Mouse (Mus musculus) hindbrain, postnatal 0 days (tissue): ENCODE results near the gene Fam174b. TPM values are rescaled to one million over a fixed set of nuclear protein-coding genes. Genes with fewer than 3 reads are reported as not detected.

Experiments
- ATAC-seq: fragments of 200-750 bp; cut with Nextera tagmentation; 2 replicates; pipeline ENCODE4 v1.8.0; 2017; ENCODE audit warnings: mild to moderate bottlenecking, moderate TSS enrichment, moderate library complexity
- DNase-seq: peaks from one replicate; pipeline ENCODE4 v3.0.0-alpha.2; 2015; ENCODE audit warnings: low spot score
- H3K27ac ChIP-seq: fragments of 300-500 bp; sonication (generic); 2 replicates; pipeline ENCODE4 v1.5.1; 2014; ENCODE audit warnings: mild to moderate bottlenecking
- H3K27me3 ChIP-seq: fragments of 300-500 bp; sonication (generic); 2 replicates; pipeline ENCODE4 v1.6.1; 2014; ENCODE audit warnings: low read length, mixed read lengths; ENCODE audit not compliant: insufficient read depth
- H3K36me3 ChIP-seq: fragments of 300-500 bp; sonication (generic); 2 replicates; pipeline ENCODE4 v1.6.1; 2014; ENCODE audit warnings: low read length, mixed read lengths; ENCODE audit not compliant: insufficient read depth
- H3K4me1 ChIP-seq: fragments of 300-500 bp; sonication (generic); 2 replicates; pipeline ENCODE4 v1.6.1; 2014; ENCODE audit warnings: antibody characterized with exemption, low read length, mixed read lengths; ENCODE audit not compliant: insufficient read depth
- H3K4me2 ChIP-seq: fragments of 300-500 bp; sonication (generic); 2 replicates; pipeline ENCODE4 v1.6.1; 2014; ENCODE audit warnings: low read depth, mild to moderate bottlenecking, low read length, moderate library complexity, mixed read lengths
- H3K4me3 ChIP-seq: fragments of 300-500 bp; sonication (generic); 2 replicates; pipeline ENCODE4 v1.5.1; 2014; ENCODE audit warnings: low read length
- H3K9ac ChIP-seq: fragments of 300-500 bp; sonication (generic); replicated peaks from 2 replicates; pipeline ENCODE4 v1.6.1; 2014; ENCODE audit warnings: mild to moderate bottlenecking, low read length, moderate library complexity, mixed read lengths
- H3K9me3 ChIP-seq: fragments of 300-500 bp; sonication (generic); 2 replicates; pipeline ENCODE4 v1.6.1; 2016; ENCODE audit warnings: low read length, mixed read lengths
- CTCF ChIP-seq: IDR thresholded peaks from 2 replicates; pipeline ENCODE4 v1.5.1; 2016; ENCODE audit warnings: antibody characterized with exemption, control low read depth, low read depth
- WGBS: fragments of 180-500 bp; shearing (Covaris S2); extraction: QIAGEN DNeasy Blood & Tissue Kit; methylation state at CpG from one replicate; pipeline ENCODE4 v1.1.7; 2014; 5-methylcytosine and 5-hydroxymethylcytosine counted together
- microRNA-seq, 2 experiments: library from miRNA; unstranded; fragments of <30 nt; microRNA quantifications; one replicate each; pipeline ENCODE4; 2016
- polyA plus RNA-seq: library from polyadenylated mRNA; unstranded; fragments of >200 nt; fragmentation: Nextera tagmentation; extraction: Ambion mirVana; gene quantifications from 2 replicates; pipeline ENCODE4 v1.2.1, GENCODE M21; 2015
- total RNA-seq: library from RNA; depleted of rRNA; stranded (reverse); fragments of >200 nt; gene quantifications from 2 replicates; pipeline ENCODE4 v1.2.3, GENCODE M21; 2014; rRNA removed

Fam174b gene
- total and polyA plus RNA-seq, 2 experiments from 2014 or later = 26.1 to 29.3 TPM

DNA sequence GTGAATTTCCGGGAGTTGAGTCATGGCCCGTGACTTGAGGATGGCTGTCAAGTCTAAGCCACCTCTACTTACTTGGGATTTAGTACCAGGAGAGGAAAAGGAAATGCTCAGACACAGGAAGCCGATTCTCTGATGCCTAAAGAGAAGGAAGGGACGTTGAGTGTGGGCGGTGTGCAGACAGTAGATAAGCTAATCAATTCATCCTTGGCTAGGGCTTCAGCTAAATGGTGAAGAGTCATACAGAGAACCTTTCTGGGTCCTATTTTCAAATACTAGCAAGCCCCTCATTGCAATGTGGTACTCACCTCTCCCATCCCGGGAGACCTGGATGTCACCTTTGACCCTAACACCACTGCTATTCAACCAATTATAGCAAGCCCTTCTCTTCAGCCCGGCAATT, 71.3 kb downstream of the Fam174b start:
- ATAC-seq (no peak), DNase-seq (no peak)
- Histone ChIP-seq H3K36me3 (no peaks in the 10 kb centered on the region), H3K27ac (no peak overlapping the region), H3K4me1 (no peaks in the 10 kb centered on the region), H3K9me3 (no peaks in the 10 kb centered on the region), H3K27me3 (no peaks in the 10 kb centered on the region), H3K4me2 (no peak overlapping the region), H3K9ac (no peak overlapping the region), H3K4me3 (no peak overlapping the region)
- no peak for TF ChIP-seq CTCF
- WGBS = 90% methylated on average over 7 of the region's 7 CpGs

DNA sequence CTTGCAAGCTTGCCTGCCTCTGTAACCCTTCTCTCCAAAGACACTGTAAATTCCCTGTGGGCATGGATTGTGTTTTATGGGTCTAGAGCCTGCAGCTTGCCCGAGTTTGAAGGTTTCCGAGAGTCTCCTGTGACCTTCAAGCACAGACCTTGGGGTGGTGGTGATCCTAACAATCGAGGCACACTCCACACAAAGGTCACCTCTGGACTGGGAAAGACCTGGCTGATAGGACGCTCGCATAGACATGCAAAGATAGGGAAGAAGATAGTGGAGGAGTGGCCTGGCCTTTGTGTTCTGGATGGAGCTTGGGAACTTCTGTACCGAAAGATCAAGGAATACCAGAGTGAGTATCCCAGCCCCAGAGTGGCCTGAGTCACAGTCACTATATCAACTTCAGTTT, 72.1 kb downstream of the Fam174b start:
- no peak overlapping the region for H3K4me2 ChIP-seq
- H3K4me1 ChIP-seq = no peaks in the 10 kb centered on the region
- H3K9me3 ChIP-seq = no peaks in the 10 kb centered on the region
- H3K36me3 ChIP-seq = no peaks in the 10 kb centered on the region
- TF ChIP-seq CTCF = no peak
- no peak for DNase-seq
- H3K27me3 ChIP-seq = no peaks in the 10 kb centered on the region
- H3K27ac ChIP-seq = no peak overlapping the region
- WGBS = 85% methylated on average over 6 of the region's 6 CpGs
- H3K9ac ChIP-seq = no peak overlapping the region
- no peak for ATAC-seq
- H3K4me3 ChIP-seq = no peak overlapping the region

DNA sequence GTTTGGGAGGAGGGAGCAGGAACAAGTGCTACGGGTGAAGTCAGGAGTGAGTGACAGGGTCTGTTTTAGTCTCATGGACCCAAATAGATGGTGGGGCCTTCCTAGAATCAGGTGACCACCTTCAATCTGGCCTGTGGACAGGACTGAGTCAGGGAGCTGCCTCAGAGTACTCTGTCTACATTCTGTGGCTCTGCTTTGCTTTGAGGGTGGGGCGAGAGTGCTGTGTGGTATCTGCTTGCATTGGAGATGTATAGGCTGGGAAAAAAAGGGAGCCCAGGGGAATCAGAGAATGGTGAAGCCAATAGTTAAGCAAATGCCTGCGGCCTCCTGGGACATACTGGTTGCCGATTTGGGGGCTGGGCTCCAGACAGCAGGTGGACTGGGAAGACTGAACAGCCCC, 73.8 kb downstream of the Fam174b start:
- TF ChIP-seq CTCF = no peak
- Histone ChIP-seq H3K4me2 (no peak overlapping the region), H3K27ac (no peak overlapping the region), H3K9ac (no peak overlapping the region), H3K9me3 (no peaks in the 10 kb centered on the region), H3K27me3 (no peaks in the 10 kb centered on the region), H3K4me1 (no peaks in the 10 kb centered on the region), H3K36me3 (no peaks in the 10 kb centered on the region), H3K4me3 (no peak overlapping the region)
- no peak for DNase-seq
- 78% methylated on average over 4 of the region's 4 CpGs for WGBS
- no peak for ATAC-seq

DNA sequence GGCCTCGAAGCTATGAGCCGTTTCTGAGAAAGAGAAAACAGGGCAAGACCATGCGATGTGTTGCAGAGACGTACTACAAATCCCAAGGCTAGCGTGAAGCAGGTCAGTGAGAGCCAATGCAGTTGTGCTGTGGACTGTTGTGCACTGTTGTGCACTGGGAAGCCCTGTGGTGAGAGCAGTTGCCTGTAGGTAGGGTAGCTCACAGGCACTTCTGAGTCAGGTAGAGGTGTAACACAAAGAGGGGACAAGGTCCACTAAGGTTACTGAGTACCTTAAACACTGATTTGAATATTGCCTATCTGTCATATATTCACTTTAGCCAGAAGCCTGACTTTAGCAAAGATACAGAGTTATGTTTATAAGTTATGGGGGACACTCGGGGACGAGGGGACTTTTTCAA, 74.4 kb downstream of the Fam174b start:
- H3K27ac ChIP-seq = no peak overlapping the region
- no peak for ATAC-seq
- H3K27me3 ChIP-seq = no peaks in the 10 kb centered on the region
- H3K36me3 ChIP-seq = no peaks in the 10 kb centered on the region
- DNase-seq = no peak
- no peak for TF ChIP-seq CTCF
- no peak overlapping the region for H3K4me3 ChIP-seq
- WGBS = 86% methylated on average over 7 of the region's 7 CpGs
- H3K9me3 ChIP-seq = no peaks in the 10 kb centered on the region
- H3K9ac ChIP-seq = no peak overlapping the region
- H3K4me1 ChIP-seq = no peaks in the 10 kb centered on the region
- H3K4me2 ChIP-seq = no peak overlapping the region

DNA sequence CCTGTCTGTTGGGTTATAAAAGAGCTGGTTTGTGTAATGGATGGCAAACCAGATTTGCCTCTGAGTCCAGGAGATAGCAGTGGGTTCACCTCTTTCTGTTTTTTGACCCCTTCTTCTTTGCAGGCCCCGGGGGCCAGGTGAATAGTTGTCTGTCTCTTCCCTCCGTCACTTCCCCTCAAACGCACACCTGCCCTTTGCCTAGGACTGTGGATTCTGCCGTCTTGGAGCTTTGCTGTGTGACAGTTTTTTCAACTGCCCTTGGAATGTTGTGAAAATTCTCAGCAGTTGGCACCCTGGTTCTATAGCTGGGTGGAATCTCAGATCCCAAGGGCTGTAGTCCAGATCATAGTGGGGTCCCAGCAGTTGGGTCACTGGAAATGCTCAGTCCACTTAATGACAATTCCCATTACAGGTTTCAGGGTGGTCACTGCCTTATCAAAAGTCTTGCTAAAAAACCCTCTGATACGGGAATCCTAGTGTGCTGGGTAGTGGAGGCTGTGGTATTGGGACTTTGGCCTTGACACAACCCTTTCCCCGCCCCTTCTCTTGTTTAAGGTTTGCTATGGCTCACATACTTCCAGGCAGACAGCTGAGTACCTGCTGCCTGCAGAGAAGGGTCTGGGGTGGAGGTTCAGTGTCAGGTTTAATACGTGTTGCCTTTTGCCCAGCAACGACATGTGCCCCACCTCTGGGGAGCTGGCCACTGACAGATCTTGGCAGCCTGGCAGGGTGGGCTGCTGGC, 76.3 kb downstream of the Fam174b start:
- Histone ChIP-seq H3K9ac (no peak overlapping the region), H3K27ac (no peak overlapping the region), H3K9me3 (no peaks in the 10 kb centered on the region), H3K4me3 (no peak overlapping the region), H3K4me2 (no peak overlapping the region), H3K4me1 (no peaks in the 10 kb centered on the region), H3K36me3 (no peaks in the 10 kb centered on the region), H3K27me3 (no peaks in the 10 kb centered on the region)
- ATAC-seq = no peak
- no peak for DNase-seq
- no peak for TF ChIP-seq CTCF
- WGBS = 82% methylated on average over 8 of the region's 8 CpGs

DNA sequence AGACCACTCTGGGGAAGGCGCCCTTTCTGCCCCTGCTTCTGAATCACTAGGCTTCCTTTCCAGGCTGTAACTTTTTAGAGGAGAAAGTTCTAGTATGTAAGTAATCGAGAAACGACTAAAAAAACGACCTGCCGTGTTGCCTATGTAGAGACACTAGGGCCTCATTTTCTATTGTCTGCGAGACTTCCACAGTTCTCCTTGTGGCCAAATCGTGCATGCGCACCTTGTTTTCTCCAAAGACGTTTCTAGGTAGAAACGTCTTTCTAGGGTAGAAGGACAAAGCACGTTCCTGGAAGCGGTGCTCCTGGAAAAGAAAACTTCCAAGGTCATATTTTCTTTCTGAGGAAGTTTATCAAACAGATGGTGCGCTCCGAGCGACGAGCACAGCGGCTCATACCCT, 79.3 kb downstream of the Fam174b start:
- ATAC-seq (no peak), DNase-seq (no peak)
- Histone ChIP-seq H3K9ac (no peak overlapping the region), H3K4me3 (no peak overlapping the region), H3K27ac (no peak overlapping the region), H3K4me1 (no peaks in the 10 kb centered on the region), H3K36me3 (no peaks in the 10 kb centered on the region), H3K27me3 (no peaks in the 10 kb centered on the region), H3K9me3 (no peaks in the 10 kb centered on the region), H3K4me2 (no peak overlapping the region)
- WGBS = 85% methylated on average over 17 of the region's 17 CpGs
- TF ChIP-seq CTCF = peak; percentile 45

Small RNAs within 50 kb of the gene (microRNA-seq; reads per million reads assigned to microRNA genes)
- gene Mir7234 = 0 reads per million in 2 experiments

Other genes starting within 250 kb of the Fam174b start
- gene Chd2, start 198.5 kb upstream of the Fam174b start, total RNA-seq = 33.4 and 35.2 TPM in 2 replicates
- gene Chd2, start 198.5 kb upstream of the Fam174b start, polyA plus RNA-seq = 36.1 and 40.7 TPM in 2 replicates